Mouse (Mus musculus): Measurements from ENCODE around the gene Ell.

DNA sequence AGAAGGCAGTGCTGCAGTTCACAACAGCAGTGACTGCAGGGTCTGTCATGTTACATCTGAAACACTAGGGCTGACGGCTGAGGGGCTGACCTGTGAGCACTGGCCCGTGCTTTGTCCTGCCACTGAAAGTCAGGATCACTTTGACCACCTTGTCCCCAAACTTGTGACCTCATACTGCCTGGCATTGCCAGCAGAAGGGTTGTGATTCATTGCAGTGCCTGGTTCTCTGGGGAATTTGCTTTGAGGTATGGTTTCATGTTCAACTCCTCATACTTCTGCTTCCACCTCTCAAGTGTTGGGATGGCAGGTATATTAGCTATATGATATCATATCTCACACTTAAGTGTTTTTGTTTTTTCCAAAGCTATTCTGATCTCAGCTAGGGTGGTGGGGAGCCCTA, 3.6 kb upstream of the Ell start:
- TF ChIP-seq EP300 (IDR thresholded peaks at IDR 0.05; ENCODE audit: low read depth) (no peak), CTCF (IDR thresholded peaks at IDR 0.05; ENCODE audit: low read depth) (no peak)

All from liver, postnatal 0 days (tissue).